Mouse (Mus musculus) T-helper 2 cell (primary cell): ENCODE measurements around the gene Sstr1.

ENCODE experiments used
- in situ Hi-C: fragments of 300-600 bp; cut with MboI, MseI; formaldehyde crosslinking; loops from one replicate; pipeline ENCODE4 v1.15.1; 2025; ENCODE audit warnings: high pct_unique_total_duplicates

Gene Sstr1

DNA sequence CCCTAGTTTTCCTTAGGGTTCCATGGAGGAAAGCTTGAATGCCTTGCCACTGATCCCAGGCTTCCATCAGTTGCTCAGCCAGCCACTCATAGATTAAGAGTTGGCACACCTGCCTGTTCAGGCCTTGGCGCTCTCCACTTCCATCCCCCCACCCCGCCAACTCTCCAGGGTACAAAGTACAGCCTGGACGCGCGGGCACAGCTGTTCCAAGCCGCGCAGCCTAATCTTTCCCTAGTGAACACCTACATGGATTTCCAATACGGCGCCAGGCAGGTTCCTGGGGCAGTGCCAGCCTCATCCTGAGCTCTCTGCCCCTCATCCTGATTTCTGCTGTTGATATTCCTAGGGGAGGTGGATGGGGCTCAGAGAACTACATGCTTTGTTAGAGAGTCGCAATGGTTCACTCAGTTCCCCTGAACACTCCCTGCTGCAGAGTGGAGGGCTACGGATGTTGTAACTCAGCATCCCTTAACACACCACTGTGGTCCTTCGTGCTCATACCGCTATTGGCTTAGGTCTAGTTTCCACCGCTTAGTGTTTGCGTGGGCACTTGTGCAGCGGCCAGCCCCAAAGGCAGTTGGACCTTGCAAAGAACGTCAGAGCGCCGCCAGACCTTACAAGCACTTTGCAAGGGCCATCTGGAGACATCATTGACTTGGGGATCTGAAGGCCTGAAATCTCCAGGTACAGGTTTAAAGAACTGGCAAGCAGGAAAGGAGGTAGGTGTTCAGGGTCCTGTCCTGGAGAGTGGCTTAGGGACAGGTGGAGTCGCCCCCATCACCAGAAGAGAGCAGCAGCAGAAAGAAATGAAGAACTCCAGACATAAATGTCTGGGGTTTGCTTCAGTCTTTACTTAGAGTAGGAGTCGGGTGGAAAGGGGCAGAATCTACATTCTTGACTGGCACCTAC is at the start of gene Sstr1:
Gene Sstr1 (plus strand): TSS at position 610 of the 909 bp plus-strand sequence.
- in situ Hi-C loops: no loop called here

- in situ Hi-C loops: no loop called here
Observed at GRCm38 (mm10) chr12:58198810-58199209, 12.8 kb upstream of the Sstr1 start.

GRCm38 (mm10) chr12:58201190-58201589 is 10.4 kb upstream of the Sstr1 start:
- in situ Hi-C loops: no loop called here

- in situ Hi-C loops: no loop called here
Observed at GRCm38 (mm10) chr12:58207956-58208355, 3.6 kb upstream of the Sstr1 start.

- in situ Hi-C loops: no loop called here
Observed at GRCm38 (mm10) chr12:58212261-58212923, 820 bp downstream of the Sstr1 start.

DNA sequence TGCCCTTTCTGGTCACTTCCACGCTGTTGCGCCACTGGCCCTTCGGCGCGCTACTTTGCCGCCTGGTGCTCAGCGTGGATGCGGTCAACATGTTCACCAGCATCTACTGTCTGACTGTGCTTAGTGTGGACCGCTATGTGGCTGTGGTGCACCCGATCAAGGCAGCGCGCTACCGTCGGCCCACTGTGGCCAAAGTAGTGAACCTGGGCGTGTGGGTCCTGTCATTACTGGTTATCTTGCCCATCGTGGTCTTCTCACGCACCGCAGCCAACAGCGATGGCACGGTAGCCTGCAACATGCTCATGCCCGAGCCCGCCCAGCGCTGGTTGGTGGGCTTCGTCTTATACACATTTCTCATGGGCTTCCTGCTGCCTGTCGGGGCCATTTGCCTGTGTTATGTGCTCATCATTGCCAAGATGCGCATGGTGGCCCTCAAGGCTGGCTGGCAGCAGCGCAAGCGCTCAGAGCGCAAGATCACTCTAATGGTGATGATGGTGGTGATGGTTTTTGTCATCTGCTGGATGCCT is 1.4 kb downstream of the Sstr1 start:
- in situ Hi-C loops: no loop called here

GRCm38 (mm10) chr12:58213451-58214288 is 2.1 kb downstream of the Sstr1 start:
- in situ Hi-C loops: no loop called here

DNA sequence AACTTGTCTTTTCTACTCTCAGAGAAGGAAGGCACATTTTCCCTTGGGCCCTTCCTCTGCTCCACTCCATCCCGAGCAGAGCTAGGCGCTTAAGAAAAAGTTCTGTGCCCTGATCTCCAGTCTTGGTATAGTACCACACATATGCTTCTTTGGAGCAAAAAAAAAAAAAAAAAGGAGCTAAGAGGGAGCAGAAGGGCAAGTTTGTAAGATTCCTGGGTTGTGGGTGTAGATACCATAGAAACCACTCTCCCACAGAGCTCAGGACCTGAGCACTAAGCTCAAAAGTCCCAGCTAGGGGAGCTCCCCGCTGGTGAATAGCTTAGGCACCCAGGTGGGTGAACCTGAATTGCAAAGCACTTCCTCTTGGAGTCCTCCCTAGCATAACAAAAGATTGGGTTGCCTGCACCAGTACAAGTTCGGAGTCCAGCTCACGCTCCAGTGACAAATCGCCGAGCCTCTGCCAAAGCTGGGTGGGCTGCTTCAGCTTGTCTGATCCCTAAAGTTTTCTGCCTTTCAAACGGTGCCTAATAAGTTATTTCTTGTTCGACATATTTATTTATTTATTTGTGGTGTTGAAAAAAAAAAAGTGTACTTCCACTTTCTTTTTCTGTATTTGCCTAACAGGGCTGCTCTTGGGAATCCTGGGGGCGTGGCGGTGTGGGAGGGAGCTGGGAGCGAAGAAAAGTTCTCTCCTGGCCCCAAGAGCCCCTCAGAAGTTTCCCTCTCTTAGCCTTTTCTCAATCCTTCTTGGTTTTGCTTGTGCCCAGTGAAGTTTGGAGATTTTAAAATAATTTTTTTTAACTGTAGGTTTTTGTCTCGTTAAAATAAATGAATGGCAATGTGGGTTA is 2.9 kb downstream of the Sstr1 start:
- in situ Hi-C loops: no loop called here

GRCm38 (mm10) chr12:58216218-58216617 is 4.6 kb downstream of the Sstr1 start:
- in situ Hi-C loops: no loop called here

GRCm38 (mm10) chr12:58219078-58219477 is 7.5 kb downstream of the Sstr1 start:
- in situ Hi-C loops: no loop called here

DNA sequence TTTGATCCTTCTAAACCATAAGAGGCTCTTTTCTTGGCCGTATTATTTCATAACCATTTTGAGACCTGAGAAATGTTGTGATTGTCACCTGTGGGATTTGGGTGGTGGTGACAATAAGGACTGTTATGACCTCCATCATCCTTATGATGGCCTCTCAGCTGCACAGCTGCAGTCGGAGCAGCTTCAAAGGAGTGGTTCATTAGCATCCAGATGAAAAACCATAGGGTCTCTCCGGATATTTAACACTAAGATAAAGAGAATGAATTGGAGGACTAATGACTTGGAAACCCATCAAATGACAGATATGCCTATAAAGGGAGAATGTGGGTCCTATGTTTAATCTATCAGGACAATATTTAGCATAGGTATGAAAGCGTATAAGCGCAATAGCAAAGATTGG is 14.1 kb downstream of the Sstr1 start:
- in situ Hi-C loops: no loop called here

GRCm38 (mm10) chr12:58232489-58232888 is 20.9 kb downstream of the Sstr1 start:
- in situ Hi-C loops: no loop called here

DNA sequence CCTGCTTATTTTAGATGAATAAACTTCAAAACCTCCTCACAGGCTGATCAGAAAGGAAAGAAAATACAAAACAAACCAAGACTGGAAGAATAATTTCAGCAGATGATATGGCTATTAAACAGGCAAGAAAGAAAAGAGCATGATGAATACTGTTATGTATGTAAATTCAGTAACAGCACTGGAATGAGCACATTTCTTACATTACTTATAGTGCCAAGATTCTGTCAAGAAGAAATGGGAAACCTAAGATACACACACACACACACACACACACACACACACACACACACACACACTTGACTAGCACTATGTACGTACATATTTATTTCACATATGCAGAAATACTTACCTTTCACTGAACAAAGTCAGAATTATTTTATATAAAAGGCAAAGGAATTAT is 40.3 kb downstream of the Sstr1 start:
- in situ Hi-C loops: no loop called here
